Mouse (Mus musculus): ENCODE data around the gene Cela3b.

GRCm38 (mm10) chr4:137449715-137450114 lies 19.4 kb upstream of the Cela3b start:
- TF ChIP-seq POLR2A (IDR thresholded peaks at IDR 0.05; ENCODE audit: low read depth, low read length) (no peak), CTCF (IDR thresholded peaks at IDR 0.05; ENCODE audit: extremely low read depth, insufficient read length, insufficient replicate concordance, low read depth, low read length) (no peak)
